Mouse (Mus musculus): Measurements from ENCODE around the gene Zfp566. TPM values are rescaled to one million over a fixed set of nuclear protein-coding genes. Genes with fewer than 3 reads are reported as not detected.

Gene Zfp566
- polyA plus RNA-seq (2017; shearing (Covaris generic)): 10 to 100 TPM in 1 of 2 experiments, 1 to 10 TPM in 1; 7.9 to 11.2 TPM

GRCm38 (mm10) chr7:30090092-30090969, at the start of gene Zfp566, which contains the start of gene Gm26920:
Gene Zfp566, minus strand, starts transcription at chr7:30090527.
Gene Gm26920, minus strand, starts transcription at chr7:30090410.

GRCm38 (mm10) chr7:30121308-30122187, 31.2 kb upstream of the Zfp566 start, which contains the start of gene Zfp382:
Gene Zfp382, plus strand, starts transcription at chr7:30121942.

GRCm38 (mm10) chr7:30094646-30095429, 4.5 kb upstream of the Zfp566 start, which contains the start of gene Zfp260:
Gene Zfp260, plus strand, starts transcription at chr7:30094777.

GRCm38 (mm10) chr7:30072146-30073028, 17.9 kb downstream of the Zfp566 start, which contains the start of gene Zfp82:
Gene Zfp82, minus strand, starts transcription at chr7:30072900.

GRCm38 (mm10) chr7:30050882-30051548, 39.3 kb downstream of the Zfp566 start, which contains the start of gene Zfp14:
Gene Zfp14, minus strand, starts transcription at chr7:30051380.

Other genes starting within 250 kb of the Zfp566 start
- 1 to 10 TPM; 4.4 to 7.5 TPM for gene Zfp940, start 236.9 kb downstream of the Zfp566 start, polyA plus RNA-seq (2017; shearing (Covaris generic))
- 1 to 10 TPM; 5.2 to 5.4 TPM for gene Zfp420, start 230.5 kb downstream of the Zfp566 start, polyA plus RNA-seq (2017; shearing (Covaris generic))
- gene Zfp27, start 184.0 kb downstream of the Zfp566 start, polyA plus RNA-seq (2017; shearing (Covaris generic)): 1 to 10 TPM; 3.2 to 4.5 TPM
- gene Zfp383, start 182.3 kb downstream of the Zfp566 start, polyA plus RNA-seq (2017; shearing (Covaris generic)): 1 to 10 TPM in 1 of 2 experiments, under 1 TPM in 1; 0.84 to 1.0 TPM
- gene Zfp74, start 136.4 kb downstream of the Zfp566 start, polyA plus RNA-seq (2017; shearing (Covaris generic)): 10 to 100 TPM in 1 of 2 experiments, 1 to 10 TPM in 1; 3.8 to 12.7 TPM
- 1 to 10 TPM; 6.8 to 9.1 TPM for gene Zfp568, start 106.6 kb downstream of the Zfp566 start, polyA plus RNA-seq (2017; shearing (Covaris generic))
- gene Zfp14, start 39.1 kb downstream of the Zfp566 start, polyA plus RNA-seq (2017; shearing (Covaris generic)): 1 to 10 TPM; 1.6 to 5.0 TPM
- gene Zfp82, start 17.6 kb downstream of the Zfp566 start, polyA plus RNA-seq (2017; shearing (Covaris generic)): 1 to 10 TPM; 4.3 to 8.9 TPM
- 1 to 10 TPM in 1 of 2 experiments, not detected in 1; 4.2 TPM for gene Gm26920, start 117 bp downstream of the Zfp566 start, polyA plus RNA-seq (2017; shearing (Covaris generic))
- 10 to 100 TPM; 62.3 to 66.4 TPM for gene Zfp260, start 4.2 kb upstream of the Zfp566 start, polyA plus RNA-seq (2017; shearing (Covaris generic))
- gene Zfp382, start 31.4 kb upstream of the Zfp566 start, polyA plus RNA-seq (2017; shearing (Covaris generic)): 1 to 10 TPM; 5.0 to 7.0 TPM
- 10 to 100 TPM; 21.8 to 37.9 TPM for gene Zfp146, start 79.2 kb upstream of the Zfp566 start, polyA plus RNA-seq (2017; shearing (Covaris generic))
- gene Cox7a1, start 93.6 kb upstream of the Zfp566 start, polyA plus RNA-seq (2017; shearing (Covaris generic)): under 1 TPM; 0.64 to 0.74 TPM
- gene Capns1, start 108.3 kb upstream of the Zfp566 start, polyA plus RNA-seq (2017; shearing (Covaris generic)): 10 to 100 TPM; 96.1 to 96.6 TPM
- 10 to 100 TPM; 47.8 to 64.2 TPM for gene Polr2i, start 141.4 kb upstream of the Zfp566 start, polyA plus RNA-seq (2017; shearing (Covaris generic))
- 100 to 1,000 TPM; 109 to 132 TPM for gene Tbcb, start 141.7 kb upstream of the Zfp566 start, polyA plus RNA-seq (2017; shearing (Covaris generic))
- gene Ovol3, start 145.2 kb upstream of the Zfp566 start, polyA plus RNA-seq (2017; shearing (Covaris generic)): not detected
- under 1 TPM; 0.12 to 0.41 TPM for gene Thap8, start 189.6 kb upstream of the Zfp566 start, polyA plus RNA-seq (2017; shearing (Covaris generic))
- 1 to 10 TPM; 4.8 to 6.9 TPM for gene Wdr62, start 189.9 kb upstream of the Zfp566 start, polyA plus RNA-seq (2017; shearing (Covaris generic))
- 1 to 10 TPM; 1.6 to 3.1 TPM for gene Clip3, start 201.2 kb upstream of the Zfp566 start, polyA plus RNA-seq (2017; shearing (Covaris generic))
- gene Alkbh6, start 218.2 kb upstream of the Zfp566 start, polyA plus RNA-seq (2017; shearing (Covaris generic)): 100 to 1,000 TPM in 1 of 2 experiments, 10 to 100 TPM in 1; 92.7 to 159 TPM
- 10 to 100 TPM in 1 of 2 experiments, 1 to 10 TPM in 1; 3.8 to 22.5 TPM for gene Syne4, start 224.3 kb upstream of the Zfp566 start, polyA plus RNA-seq (2017; shearing (Covaris generic))
- not detected for gene E130208F15Rik, start 231.2 kb upstream of the Zfp566 start, polyA plus RNA-seq (2017; shearing (Covaris generic))
- gene Sdhaf1, start 233.4 kb upstream of the Zfp566 start, polyA plus RNA-seq (2017; shearing (Covaris generic)): 10 to 100 TPM; 32.0 to 75.5 TPM